Mouse (Mus musculus) embryonic facial prominence, embryonic 13.5 days (tissue): ENCODE results near the gene Zmpste24. TPM values are rescaled to one million over a fixed set of nuclear protein-coding genes. Genes with fewer than 3 reads are reported as not detected.

Experiments
- ATAC-seq: fragments of 200-750 bp; cut with Nextera tagmentation; 2 replicates; pipeline ENCODE4 v1.8.0; 2017; ENCODE audit warnings: low read depth; ENCODE audit not compliant: insufficient number of reproducible peaks, insufficient read depth, low FRiP score, low TSS enrichment
- H3K27ac ChIP-seq: fragments of 300-500 bp; sonication (generic); 2 replicates; pipeline ENCODE4 v1.5.1; 2015; ENCODE audit warnings: moderate library complexity, mild to moderate bottlenecking, inconsistent platforms
- H3K27me3 ChIP-seq: fragments of 300-500 bp; sonication (generic); 2 replicates; pipeline ENCODE4 v1.6.1; 2015; ENCODE audit warnings: mild to moderate bottlenecking, inconsistent platforms
- H3K36me3 ChIP-seq: fragments of 300-500 bp; sonication (generic); 2 replicates; pipeline ENCODE4 v1.6.1; 2015; ENCODE audit warnings: mild to moderate bottlenecking, inconsistent platforms
- H3K4me1 ChIP-seq: fragments of 300-500 bp; sonication (generic); 2 replicates; pipeline ENCODE4 v1.6.1; 2015; ENCODE audit warnings: inconsistent platforms
- H3K4me2 ChIP-seq: fragments of 300-500 bp; sonication (generic); 2 replicates; pipeline ENCODE4 v1.6.1; 2015; ENCODE audit warnings: moderate library complexity, mild to moderate bottlenecking, inconsistent platforms
- H3K4me3 ChIP-seq: fragments of 300-500 bp; sonication (generic); 2 replicates; pipeline ENCODE4 v1.5.1; 2015; ENCODE audit warnings: mild to moderate bottlenecking, inconsistent platforms
- H3K9ac ChIP-seq: fragments of 300-500 bp; sonication (generic); 2 replicates; pipeline ENCODE4 v1.6.1; 2015; ENCODE audit warnings: mild to moderate bottlenecking, inconsistent platforms
- H3K9me3 ChIP-seq: fragments of 300-500 bp; sonication (generic); 2 replicates; pipeline ENCODE4 v1.6.1; 2016; ENCODE audit warnings: inconsistent platforms
- WGBS: fragments of 180-500 bp; shearing (Covaris S2); methylation state at CpG from one replicate; pipeline ENCODE4 v1.1.7; 2015; ENCODE audit warnings: mixed read lengths; 5-methylcytosine and 5-hydroxymethylcytosine counted together
- polyA plus RNA-seq: library from polyadenylated mRNA; unstranded; fragments of >200 nt; fragmentation: Nextera tagmentation; extraction: Ambion mirVana; gene quantifications from 2 replicates; pipeline ENCODE4 v1.2.1, GENCODE M21; 2015

Zmpste24 gene
- polyA plus RNA-seq, 1 experiment from 2014 or later, result 22.0 TPM

DNA sequence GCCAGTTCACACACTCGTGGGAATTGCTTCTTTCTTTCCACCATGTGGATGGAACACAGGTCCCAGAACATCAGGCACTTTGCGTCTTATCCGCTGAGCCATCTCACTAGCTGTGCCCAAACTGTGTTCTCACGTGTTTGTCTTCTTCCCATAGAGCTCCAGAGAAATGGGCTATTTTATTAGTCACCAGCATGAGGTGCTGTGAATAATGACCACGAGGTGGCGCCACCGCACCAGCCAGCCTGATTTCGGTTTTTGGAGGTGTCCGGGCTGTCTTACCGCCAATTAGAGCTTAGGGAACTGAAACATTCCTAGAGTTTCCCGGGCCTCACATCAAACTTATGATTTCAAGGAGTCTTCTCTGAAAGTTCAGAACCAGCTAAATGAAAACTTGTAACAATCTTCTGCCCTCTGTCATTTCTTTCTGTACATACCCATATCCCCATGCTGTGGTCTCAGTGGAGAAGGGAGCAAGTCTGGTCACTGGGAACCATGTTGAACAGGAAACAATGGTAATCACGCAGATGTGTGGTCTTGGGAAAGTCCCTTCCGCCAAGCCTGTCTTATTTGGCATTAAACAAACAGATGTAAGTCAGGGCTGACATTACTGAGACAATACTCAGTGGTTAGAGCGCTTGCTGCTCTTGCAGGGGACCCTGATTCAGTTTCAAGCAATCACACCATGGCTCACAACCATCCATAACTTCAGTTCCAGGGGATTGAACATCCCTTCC is 69.2 kb downstream of the Zmpste24 start:
- H3K4me3 ChIP-seq, result no peak overlapping the region
- ATAC-seq, result no peak
- no peak overlapping the region for H3K4me2 ChIP-seq
- H3K9ac ChIP-seq, result no peak overlapping the region
- no peaks in the 10 kb centered on the region for H3K27me3 ChIP-seq
- no peaks in the 10 kb centered on the region for H3K4me1 ChIP-seq
- H3K27ac ChIP-seq, result no peak overlapping the region
- no peaks in the 10 kb centered on the region for H3K9me3 ChIP-seq
- 26% methylated on average over 14 of the region's 14 CpGs for WGBS
- H3K36me3 ChIP-seq, result no peaks in the 10 kb centered on the region

GRCm38 (mm10) chr4:121028146-121028545 is 69.9 kb downstream of the Zmpste24 start:
- no peak for ATAC-seq
- WGBS, result 53% methylated on average over 1 of the region's 1 CpGs
- Histone ChIP-seq H3K36me3 (no peaks in the 10 kb centered on the region), H3K27me3 (no peaks in the 10 kb centered on the region), H3K4me1 (no peaks in the 10 kb centered on the region), H3K9me3 (no peaks in the 10 kb centered on the region), H3K9ac (no peak overlapping the region), H3K4me2 (no peak overlapping the region), H3K4me3 (no peak overlapping the region), H3K27ac (no peak overlapping the region)

DNA sequence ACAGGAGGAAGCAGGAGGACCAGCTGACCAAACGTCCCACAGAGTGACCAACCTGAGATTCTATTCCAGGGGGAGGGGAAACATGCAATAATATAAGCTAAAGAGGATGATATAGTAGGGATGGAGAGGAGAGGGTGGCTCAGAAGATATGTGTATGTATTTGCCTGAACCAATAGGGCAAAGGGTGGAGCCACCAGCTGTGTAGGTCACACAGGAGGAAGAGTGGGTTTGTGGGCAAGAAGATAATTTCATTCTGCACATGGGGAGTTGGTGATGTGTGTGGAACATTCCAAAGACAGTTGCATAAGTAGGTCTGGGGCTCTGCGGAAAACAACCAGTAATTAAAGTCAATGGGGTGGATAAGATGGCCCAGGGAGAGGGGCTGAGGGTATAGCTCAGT is 72.4 kb downstream of the Zmpste24 start:
- Histone ChIP-seq H3K4me2 (no peak overlapping the region), H3K9me3 (no peaks in the 10 kb centered on the region), H3K4me3 (no peak overlapping the region), H3K9ac (no peak overlapping the region), H3K4me1 (no peaks in the 10 kb centered on the region), H3K27ac (no peak overlapping the region), H3K36me3 (no peaks in the 10 kb centered on the region), H3K27me3 (no peaks in the 10 kb centered on the region)
- WGBS, result 67% methylated on average over 2 of the region's 2 CpGs
- ATAC-seq, result no peak

- 85% methylated on average over 2 of the region's 2 CpGs for WGBS
- Histone ChIP-seq H3K9me3 (no peaks in the 10 kb centered on the region), H3K4me3 (no peak overlapping the region), H3K4me2 (no peak overlapping the region), H3K9ac (no peak overlapping the region), H3K4me1 (no peaks in the 10 kb centered on the region), H3K36me3 (no peaks in the 10 kb centered on the region), H3K27ac (no peak overlapping the region), H3K27me3 (no peaks in the 10 kb centered on the region)
- ATAC-seq, result 0 out of 2 replicates have a peak, but pooled peaks have one; percentile 26
Observed at GRCm38 (mm10) chr4:121023941-121024340, 74.1 kb downstream of the Zmpste24 start.

- Histone ChIP-seq H3K27me3 (no peaks in the 10 kb centered on the region), H3K4me3 (no peak overlapping the region), H3K9me3 (no peaks in the 10 kb centered on the region)
Observed at GRCm38 (mm10) chr4:121023464-121023863, 74.6 kb downstream of the Zmpste24 start.

GRCm38 (mm10) chr4:121021911-121022310 is 76.1 kb downstream of the Zmpste24 start:
- H3K4me2 ChIP-seq, result no peak overlapping the region
- no peaks in the 10 kb centered on the region for H3K9me3 ChIP-seq
- no peak for ATAC-seq
- H3K27ac ChIP-seq, result no peak overlapping the region
- H3K4me3 ChIP-seq, result no peak overlapping the region
- H3K36me3 ChIP-seq, result no peaks in the 10 kb centered on the region
- no peak overlapping the region for H3K9ac ChIP-seq
- H3K4me1 ChIP-seq, result peaks cover 4% of the 10 kb centered on the region; the same call in 1 of the 2 replicates
- no peaks in the 10 kb centered on the region for H3K27me3 ChIP-seq

More at GRCm38 (mm10) chr4:121023464-121023863, 74.6 kb downstream of the Zmpste24 start:
- Histone ChIP-seq H3K4me2 (no peak overlapping the region), H3K9ac (no peak overlapping the region), H3K27ac (no peak overlapping the region), H3K36me3 (no peaks in the 10 kb centered on the region), H3K4me1 (no peaks in the 10 kb centered on the region)
- 85% methylated on average over 7 of the region's 7 CpGs for WGBS
- ATAC-seq, result no peak

GRCm38 (mm10) chr4:121020040-121020790 is 77.8 kb downstream of the Zmpste24 start:
- H3K9ac ChIP-seq, result no peak overlapping the region
- no peak overlapping the region for H3K4me3 ChIP-seq
- ATAC-seq, result no peak
- 67% methylated on average over 10 of the region's 10 CpGs for WGBS
- no peaks in the 10 kb centered on the region for H3K9me3 ChIP-seq
- no peaks in the 10 kb centered on the region for H3K27me3 ChIP-seq
- H3K4me2 ChIP-seq, result no peak overlapping the region
- H3K27ac ChIP-seq, result no peak overlapping the region
- H3K4me1 ChIP-seq, result peaks cover 11% of the 10 kb centered on the region
- H3K36me3 ChIP-seq, result no peaks in the 10 kb centered on the region

DNA sequence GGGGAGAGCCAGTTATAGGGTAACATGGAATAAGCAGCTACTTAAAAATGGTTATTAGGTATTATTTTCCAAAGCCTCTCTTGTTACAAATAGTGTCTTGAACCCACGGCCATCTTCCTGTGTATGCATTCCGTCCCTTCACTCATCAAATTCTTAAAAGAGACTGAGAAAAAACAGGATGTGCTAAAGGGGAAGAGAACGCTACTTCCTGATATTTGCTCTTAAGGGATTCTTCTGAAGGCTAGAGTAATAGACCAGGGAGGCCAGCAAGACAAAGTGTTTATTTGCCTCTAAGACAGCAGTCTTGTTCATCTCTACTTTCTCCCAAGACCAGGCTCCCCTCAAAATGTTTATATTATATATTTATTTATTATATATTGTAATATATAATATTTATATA is 79.8 kb downstream of the Zmpste24 start:
- Histone ChIP-seq H3K27me3 (no peaks in the 10 kb centered on the region), H3K9me3 (no peaks in the 10 kb centered on the region), H3K4me2 (no peak overlapping the region), H3K4me3 (no peak overlapping the region), H3K27ac (no peak overlapping the region), H3K36me3 (no peaks in the 10 kb centered on the region), H3K4me1 (peaks cover 15% of the 10 kb centered on the region), H3K9ac (no peak overlapping the region)
- ATAC-seq, result no peak
- 81% methylated on average over 3 of the region's 3 CpGs for WGBS

GRCm38 (mm10) chr4:121016928-121017657 is 80.9 kb downstream of the Zmpste24 start, which contains the start of gene Smap2:
TSS of gene Smap2 (minus strand) at chr4:121017247.
- ATAC-seq, result peak; percentile 97
- H3K4me1 ChIP-seq, result peaks cover 15% of the 10 kb centered on the region
- H3K27me3 ChIP-seq, result no peaks in the 10 kb centered on the region
- H3K36me3 ChIP-seq, result no peaks in the 10 kb centered on the region
- H3K9me3 ChIP-seq, result no peaks in the 10 kb centered on the region
- peak within 1 kb of the TSS; percentile 91 for H3K4me2 ChIP-seq
- H3K9ac ChIP-seq, result peak within 1 kb of the TSS; percentile 84
- H3K4me3 ChIP-seq, result peak within 1 kb of the TSS; percentile 94
- WGBS, result under 1% methylated on average over 48 of the region's 48 CpGs
- peak within 1 kb of the TSS; percentile 62 for H3K27ac ChIP-seq

DNA sequence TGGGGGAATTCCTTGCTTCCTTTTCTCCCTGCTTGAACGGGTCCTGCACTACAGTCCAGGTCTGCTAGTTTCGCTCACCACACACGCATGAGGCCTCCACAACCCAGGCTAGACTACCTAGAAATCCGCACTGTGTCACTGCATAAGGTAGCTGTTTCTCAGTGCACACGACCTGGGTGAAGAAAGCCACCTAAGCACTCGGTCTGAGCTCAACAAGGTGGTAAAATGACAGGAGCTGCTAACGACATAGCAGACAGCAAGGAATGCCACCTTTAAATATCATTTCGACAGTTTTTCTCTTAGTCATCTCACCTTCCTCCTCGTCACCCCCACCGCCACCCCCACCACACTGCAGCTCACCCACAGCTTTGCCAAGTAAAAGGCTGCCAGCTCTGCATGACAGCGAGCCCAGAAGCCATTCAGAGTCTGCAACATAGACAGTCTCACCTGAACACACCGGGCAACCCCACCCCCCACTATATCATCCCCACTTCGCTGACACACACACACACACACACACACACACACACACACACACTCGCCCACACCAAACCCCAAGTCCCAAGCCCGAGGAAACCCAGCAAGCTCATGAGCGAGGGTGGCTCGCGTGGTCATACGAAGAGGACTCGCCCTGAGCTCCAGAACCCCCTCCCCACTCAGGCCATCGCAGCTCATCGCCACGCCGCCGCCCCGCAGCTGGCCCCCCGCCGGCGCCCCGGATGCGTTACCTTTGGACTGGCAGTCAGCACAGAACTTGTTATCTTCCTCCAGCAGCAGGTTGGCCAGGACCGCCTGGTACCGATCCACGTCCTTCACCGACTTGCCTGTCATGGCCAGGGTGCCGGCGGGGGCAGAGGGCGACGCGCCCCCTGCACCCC is 81.8 kb downstream of the Zmpste24 start:
- H3K27me3 ChIP-seq, result no peaks in the 10 kb centered on the region
- peaks cover 15% of the 10 kb centered on the region for H3K4me1 ChIP-seq
- peak overlapping the region; percentile 91 for H3K4me2 ChIP-seq
- no peaks in the 10 kb centered on the region for H3K9me3 ChIP-seq
- no peak; the same call in 1 of the 2 replicates for ATAC-seq
- H3K9ac ChIP-seq, result peak overlapping the region; percentile 84
- peak overlapping the region; percentile 62; the same call in 1 of the 2 replicates for H3K27ac ChIP-seq
- no peaks in the 10 kb centered on the region for H3K36me3 ChIP-seq
- 6% methylated on average over 40 of the region's 40 CpGs for WGBS
- H3K4me3 ChIP-seq, result peak overlapping the region; percentile 94

DNA sequence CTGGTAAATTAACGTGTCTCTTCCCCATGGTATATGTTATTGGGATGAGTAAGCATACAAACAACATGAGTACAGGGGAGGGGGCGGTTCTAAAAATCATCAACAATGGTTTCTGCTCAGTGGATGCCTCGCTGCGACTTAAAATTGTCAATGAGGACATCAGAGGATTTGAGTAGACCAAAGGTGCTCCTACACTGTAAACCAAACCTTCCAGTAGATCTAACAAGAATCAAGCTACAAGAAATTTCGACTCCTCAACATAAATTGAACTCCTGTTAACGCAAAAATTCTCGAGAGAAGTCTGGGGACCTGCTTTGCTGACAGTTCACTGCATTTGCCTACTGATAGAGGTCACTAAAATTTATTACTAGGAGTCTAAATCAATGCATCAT is 82.8 kb downstream of the Zmpste24 start:
- ATAC-seq, result no peak
- Histone ChIP-seq H3K4me3 (no peak overlapping the region), H3K27ac (no peak overlapping the region), H3K4me1 (peaks cover 15% of the 10 kb centered on the region), H3K27me3 (no peaks in the 10 kb centered on the region), H3K9ac (no peak overlapping the region), H3K4me2 (peak overlapping the region; percentile 91), H3K9me3 (no peaks in the 10 kb centered on the region), H3K36me3 (no peaks in the 10 kb centered on the region)
- 84% methylated on average over 7 of the region's 7 CpGs for WGBS
